Mouse (Mus musculus) forebrain, embryonic 14.5 days (tissue): ENCODE data around the gene Tcl1b3. TPM values are rescaled to one million over a fixed set of nuclear protein-coding genes. Genes with fewer than 3 reads are reported as not detected.
"Not testable (repeated sequence)": the region's sequence is repeated elsewhere in the genome, so short reads cannot be mapped to it uniquely, and the experiment has no call there.

Experiments
- ATAC-seq: fragments of 200-750 bp; cut with Nextera tagmentation; 2 replicates; pipeline ENCODE4 v1.8.0; 2017; ENCODE audit warnings: mild to moderate bottlenecking, moderate library complexity
- DNase-seq: peaks from one replicate; pipeline ENCODE4 v3.0.0-alpha.2; 2015; ENCODE audit warnings: low spot score
- H3K27ac ChIP-seq: fragments of 300-500 bp; sonication (generic); 2 replicates; pipeline ENCODE4 v1.5.1; 2014; ENCODE audit warnings: low read depth, mild to moderate bottlenecking, control low read depth, low read length, moderate library complexity
- H3K27me3 ChIP-seq: fragments of 300-500 bp; sonication (generic); replicated peaks from 2 replicates; pipeline ENCODE4 v1.6.1; 2014; ENCODE audit warnings: low read length, control low read depth, mixed read lengths; ENCODE audit not compliant: control insufficient read depth, insufficient read depth
- H3K36me3 ChIP-seq: fragments of 300-500 bp; sonication (generic); 2 replicates; pipeline ENCODE4 v1.6.1; 2014; ENCODE audit warnings: low read length, control low read depth; ENCODE audit not compliant: control insufficient read depth, insufficient read depth
- H3K4me1 ChIP-seq: fragments of 300-500 bp; sonication (generic); 2 replicates; pipeline ENCODE4 v1.6.1; 2014; ENCODE audit warnings: antibody characterized with exemption, low read length, control low read depth; ENCODE audit not compliant: control insufficient read depth, insufficient read depth
- H3K4me2 ChIP-seq: fragments of 300-500 bp; sonication (generic); 2 replicates; pipeline ENCODE4 v1.6.1; 2014; ENCODE audit warnings: mild to moderate bottlenecking, control low read depth, low read length
- H3K4me3 ChIP-seq: fragments of 300-500 bp; sonication (generic); 2 replicates; pipeline ENCODE4 v1.5.1; 2014; ENCODE audit warnings: low read depth, low read length, control low read depth
- H3K9ac ChIP-seq: fragments of 300-500 bp; sonication (generic); 2 replicates; pipeline ENCODE4 v1.6.1; 2014; ENCODE audit warnings: mild to moderate bottlenecking, low read length, control low read depth, moderate library complexity
- H3K9me3 ChIP-seq: fragments of 300-500 bp; sonication (generic); replicated peaks from 2 replicates; pipeline ENCODE4 v1.6.1; 2016; ENCODE audit warnings: low read length, control low read depth, mixed read lengths; ENCODE audit not compliant: control insufficient read depth
- WGBS: fragments of 180-500 bp; shearing (Covaris S2); extraction: QIAGEN DNeasy Blood & Tissue Kit; methylation state at CpG from one replicate; pipeline ENCODE4 v1.1.7; 2014; 5-methylcytosine and 5-hydroxymethylcytosine counted together
- polyA plus RNA-seq: library from polyadenylated mRNA; unstranded; fragments of >200 nt; fragmentation: Nextera tagmentation; extraction: Ambion mirVana; gene quantifications from 2 replicates; pipeline ENCODE4 v1.2.1, GENCODE M21; 2014

Gene Tcl1b3
- polyA plus RNA-seq, result not detected in 2 replicates

DNA sequence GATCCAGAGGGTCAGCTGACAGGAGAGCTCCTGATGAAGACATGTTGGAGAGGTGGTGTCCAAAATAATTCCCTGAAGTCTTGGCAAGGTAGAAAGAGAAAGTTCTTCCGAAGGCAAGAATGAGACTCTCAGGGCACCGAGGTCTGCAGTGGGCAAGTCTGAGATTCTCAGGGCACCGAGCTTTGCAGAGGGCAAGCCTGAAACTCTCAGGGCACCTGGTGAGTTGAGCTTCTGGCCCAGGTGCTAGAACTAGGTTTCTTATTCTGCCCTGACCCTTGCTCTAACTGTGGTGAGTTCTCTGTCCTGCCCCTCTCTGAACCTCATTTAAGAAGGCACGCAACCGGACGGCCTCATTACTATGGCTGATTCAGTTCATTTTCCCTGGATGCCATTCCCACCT lies at the start of gene Tcl1b3:
Gene Tcl1b3, plus strand, starts transcription at position 301 of the 400 bp plus-strand sequence.
- not testable (repeated sequence) for H3K27me3 ChIP-seq, ATAC-seq, H3K9ac ChIP-seq, H3K9me3 ChIP-seq, DNase-seq, H3K4me1 ChIP-seq, H3K4me3 ChIP-seq, H3K4me2 ChIP-seq, H3K36me3 ChIP-seq, H3K27ac ChIP-seq
- WGBS, result 94% methylated on average over 6 of the region's 6 CpGs

DNA sequence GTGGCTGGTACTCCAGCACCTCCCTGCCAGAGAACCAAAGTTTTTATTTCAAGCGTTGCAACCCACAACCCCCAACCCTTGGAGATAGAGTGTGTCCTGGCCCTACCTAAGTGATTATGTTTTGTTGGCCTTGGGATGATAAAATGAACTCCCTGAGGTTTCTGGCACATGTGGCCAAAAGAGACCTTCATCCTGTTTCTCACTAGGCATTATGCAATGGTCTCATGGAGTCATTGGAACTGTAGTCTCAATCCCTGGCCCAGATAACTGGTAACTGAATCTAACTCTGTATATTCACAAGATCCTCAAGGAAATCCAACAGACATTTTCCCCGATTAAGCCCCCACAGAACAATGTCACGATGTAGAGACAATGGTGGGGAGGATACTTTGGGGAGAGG lies 47.7 kb upstream of the Tcl1b3 start:
- Histone ChIP-seq H3K4me1 (no peaks in the 10 kb centered on the region), H3K36me3 (no peaks in the 10 kb centered on the region), H3K27me3 (no peaks in the 10 kb centered on the region), H3K4me3 (no peak overlapping the region), H3K4me2 (no peak overlapping the region), H3K27ac (no peak overlapping the region), H3K9me3 (no peaks in the 10 kb centered on the region), H3K9ac (no peak overlapping the region)
- ATAC-seq (no peak), DNase-seq (no peak)
- WGBS, result 96% methylated on average over 3 of the region's 3 CpGs

DNA sequence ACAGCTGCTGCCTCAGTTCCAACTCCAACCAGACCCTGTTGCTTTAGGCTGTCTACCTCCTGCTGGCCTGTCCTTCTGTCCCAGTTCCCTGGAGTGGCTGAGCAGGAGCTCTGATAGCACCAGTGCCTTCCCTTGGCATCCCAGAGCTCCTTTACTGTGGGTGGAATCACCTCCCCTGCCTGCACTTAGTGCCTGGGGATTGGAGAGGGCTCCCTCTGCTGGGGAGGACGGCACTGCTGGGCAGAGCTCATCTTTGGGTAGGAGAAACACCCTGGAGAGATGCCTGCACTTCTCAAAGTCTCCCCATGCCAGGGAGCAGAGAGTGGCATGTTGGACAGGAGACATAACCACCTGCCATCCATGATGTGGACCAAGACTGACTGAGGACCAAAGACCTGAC lies 45.9 kb upstream of the Tcl1b3 start:
- not testable (repeated sequence) for H3K4me2 ChIP-seq, H3K4me1 ChIP-seq, H3K9ac ChIP-seq, DNase-seq, H3K27me3 ChIP-seq, H3K4me3 ChIP-seq, ATAC-seq, H3K36me3 ChIP-seq, H3K27ac ChIP-seq, H3K9me3 ChIP-seq
- 11% methylated on average over 1 of the region's 1 CpGs for WGBS

DNA sequence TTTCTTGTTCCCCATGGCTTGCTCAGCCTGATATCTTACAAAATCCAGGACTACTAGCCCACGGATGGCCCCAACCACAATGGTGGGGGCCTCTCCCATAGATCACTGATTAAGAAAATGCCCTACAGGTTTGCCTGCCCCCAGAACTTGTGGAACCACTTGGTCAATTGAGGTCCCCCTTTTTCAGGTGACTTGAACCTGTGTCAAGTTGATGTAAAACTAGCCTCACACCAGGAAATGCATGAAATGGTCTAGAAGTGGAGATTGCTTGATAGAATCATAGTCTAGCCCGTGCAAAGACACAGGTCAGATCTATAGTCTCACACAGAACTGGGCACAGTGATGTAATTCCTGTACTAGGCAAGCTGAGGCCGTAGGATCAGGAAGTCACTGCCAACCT lies 45.1 kb upstream of the Tcl1b3 start, which contains the start of gene Tcl1b2:
Gene Tcl1b2, plus strand, starts transcription at position 301 of the 400 bp plus-strand sequence.
- DNase-seq (no peak), ATAC-seq (no peak)
- Histone ChIP-seq H3K4me3 (no peak within 1 kb of the TSS), H3K9me3 (no peaks in the 10 kb centered on the region), H3K36me3 (no peaks in the 10 kb centered on the region), H3K4me2 (no peak within 1 kb of the TSS), H3K9ac (no peak within 1 kb of the TSS), H3K27me3 (no peaks in the 10 kb centered on the region), H3K4me1 (no peaks in the 10 kb centered on the region), H3K27ac (no peak within 1 kb of the TSS)
- WGBS, result 78% methylated on average over 3 of the region's 3 CpGs

DNA sequence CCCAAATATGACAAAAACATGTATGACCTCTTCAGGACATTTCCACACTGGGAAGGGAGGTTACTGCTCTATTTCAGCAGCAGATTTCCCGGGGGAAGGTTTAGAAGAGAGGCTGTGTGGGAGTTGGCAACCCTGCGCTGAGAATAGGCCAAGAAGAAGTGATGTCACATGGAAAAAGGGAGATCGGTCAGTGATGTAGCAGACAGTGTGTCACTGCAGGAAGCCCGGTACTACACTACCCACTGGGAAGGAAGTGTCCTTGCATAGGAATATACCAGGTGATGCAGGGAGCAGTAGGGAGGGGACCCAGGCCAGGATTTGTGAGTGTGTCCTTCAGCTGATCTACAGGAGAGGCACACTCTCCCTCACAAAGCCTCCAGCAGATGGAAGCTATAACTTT lies 35.6 kb upstream of the Tcl1b3 start:
- H3K36me3 ChIP-seq, result not testable (repeated sequence)
- WGBS, result 80% methylated on average over 4 of the region's 4 CpGs

DNA sequence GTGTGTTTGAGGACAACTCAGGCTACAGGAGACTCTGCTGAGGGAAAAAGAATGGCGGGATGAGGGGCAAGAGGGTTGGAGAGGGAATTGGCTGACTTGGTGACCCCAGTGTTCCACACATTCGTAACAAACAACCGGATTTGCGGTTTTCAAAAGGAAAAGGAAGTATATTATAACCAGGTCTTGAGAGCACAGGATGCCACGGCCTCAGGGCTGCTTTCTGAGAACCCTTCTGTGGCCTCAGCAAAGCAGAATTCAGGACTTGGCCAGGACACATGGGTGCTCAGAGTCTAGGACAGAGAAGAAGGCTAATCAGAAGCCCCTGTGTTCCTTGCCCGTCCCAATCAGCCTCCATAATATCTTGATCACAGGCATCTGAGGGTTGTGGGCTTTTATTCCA lies 32.0 kb upstream of the Tcl1b3 start:
- WGBS, result 82% methylated on average over 6 of the region's 6 CpGs
- Histone ChIP-seq H3K9me3 (no peaks in the 10 kb centered on the region), H3K27me3 (no peaks in the 10 kb centered on the region), H3K27ac (no peak overlapping the region), H3K9ac (no peak overlapping the region), H3K36me3 (no peaks in the 10 kb centered on the region), H3K4me1 (no peaks in the 10 kb centered on the region), H3K4me2 (no peak overlapping the region), H3K4me3 (no peak overlapping the region)
- no peak for ATAC-seq
- no peak for DNase-seq

More for the DNA sequence above, 35.6 kb upstream of the Tcl1b3 start:
- not testable (repeated sequence) for H3K9ac ChIP-seq, H3K27me3 ChIP-seq, H3K27ac ChIP-seq, DNase-seq, H3K4me1 ChIP-seq, H3K9me3 ChIP-seq, H3K4me3 ChIP-seq, H3K4me2 ChIP-seq, ATAC-seq

DNA sequence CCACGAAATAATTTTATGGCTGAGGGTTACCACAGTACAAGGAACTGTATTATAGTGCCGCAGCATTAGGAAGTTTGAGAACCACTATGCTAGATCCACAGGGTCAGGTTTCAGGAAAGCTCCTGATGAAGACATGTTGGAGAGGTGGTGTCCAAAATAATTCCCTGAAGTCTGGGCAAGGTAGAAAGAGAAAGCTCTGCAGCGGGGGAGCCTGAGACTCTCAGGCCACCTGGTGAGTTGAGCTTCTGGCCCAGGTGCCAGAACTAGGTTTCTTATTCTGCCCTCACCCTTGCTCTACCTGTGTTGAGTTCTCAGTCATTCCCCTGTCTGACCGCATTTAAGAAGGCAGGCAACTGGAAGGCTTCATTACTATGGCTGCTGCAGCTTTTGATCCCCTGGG lies 31.5 kb upstream of the Tcl1b3 start, which contains the start of gene Tcl1b1:
Gene Tcl1b1, plus strand, starts transcription at position 301 of the 400 bp plus-strand sequence.
- no peaks in the 10 kb centered on the region for H3K4me1 ChIP-seq
- H3K9me3 ChIP-seq, result no peaks in the 10 kb centered on the region
- no peak within 1 kb of the TSS for H3K4me3 ChIP-seq
- DNase-seq (no peak), ATAC-seq (no peak)
- H3K27ac ChIP-seq, result no peak within 1 kb of the TSS
- H3K4me2 ChIP-seq, result no peak within 1 kb of the TSS
- H3K27me3 ChIP-seq, result no peaks in the 10 kb centered on the region
- H3K9ac ChIP-seq, result no peak within 1 kb of the TSS
- no peaks in the 10 kb centered on the region for H3K36me3 ChIP-seq
- 76% methylated on average over 4 of the region's 4 CpGs for WGBS

DNA sequence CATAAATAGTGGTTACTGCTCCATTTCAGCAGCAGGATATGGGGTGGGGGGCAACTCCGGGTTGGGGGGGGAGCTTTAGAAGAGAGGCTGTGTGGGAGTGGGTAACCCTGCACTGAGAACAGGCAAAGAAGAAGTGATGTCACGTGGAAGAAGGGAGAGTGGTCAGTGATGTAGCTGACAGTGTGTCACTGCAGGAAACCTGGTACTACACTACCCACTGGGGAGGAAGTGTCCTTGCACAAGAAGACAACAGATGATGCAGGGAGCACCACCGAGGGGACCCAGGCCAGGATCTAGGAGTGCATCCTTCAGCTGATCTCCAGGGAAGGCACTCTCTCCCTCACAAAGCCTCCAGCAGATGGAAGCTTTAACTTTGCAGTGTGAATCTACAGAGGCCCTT lies 24.1 kb upstream of the Tcl1b3 start:
- no peaks in the 10 kb centered on the region for H3K27me3 ChIP-seq
- H3K9me3 ChIP-seq, result no peaks in the 10 kb centered on the region
- H3K9ac ChIP-seq, result no peak overlapping the region
- no peaks in the 10 kb centered on the region for H3K36me3 ChIP-seq
- WGBS, result 79% methylated on average over 3 of the region's 3 CpGs
- H3K27ac ChIP-seq, result no peak overlapping the region
- DNase-seq (no peak), ATAC-seq (no peak)
- H3K4me3 ChIP-seq, result no peak overlapping the region
- no peaks in the 10 kb centered on the region for H3K4me1 ChIP-seq
- no peak overlapping the region for H3K4me2 ChIP-seq

DNA sequence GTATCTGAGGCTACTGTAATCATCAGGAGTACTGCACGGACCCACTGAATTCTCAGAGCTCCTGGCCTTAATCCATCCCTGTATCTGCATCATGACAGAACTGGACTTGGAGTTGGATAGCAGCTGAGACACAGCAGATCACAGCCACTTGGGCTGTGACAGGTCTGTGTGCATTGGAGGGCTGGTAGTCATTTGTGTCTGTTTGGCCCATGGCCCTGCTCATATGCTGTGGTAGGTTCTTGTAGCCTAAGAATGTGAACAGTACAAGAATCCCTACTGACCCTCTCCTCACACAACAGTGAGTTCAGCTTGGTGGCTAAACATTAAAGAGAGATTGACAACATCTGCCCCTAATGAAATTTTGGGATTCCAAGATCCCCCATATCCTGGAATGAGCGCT lies 17.5 kb upstream of the Tcl1b3 start:
- 92% methylated on average over 2 of the region's 2 CpGs for WGBS

More for the DNA sequence above, 17.5 kb upstream of the Tcl1b3 start:
- H3K27ac ChIP-seq, result no peak overlapping the region
- H3K4me2 ChIP-seq, result no peak overlapping the region
- no peak overlapping the region for H3K4me3 ChIP-seq
- DNase-seq (no peak), ATAC-seq (no peak)
- no peak overlapping the region for H3K9ac ChIP-seq
- no peaks in the 10 kb centered on the region for H3K27me3 ChIP-seq
- H3K4me1 ChIP-seq, result no peaks in the 10 kb centered on the region
- no peaks in the 10 kb centered on the region for H3K9me3 ChIP-seq
- no peaks in the 10 kb centered on the region for H3K36me3 ChIP-seq
